Mouse (Mus musculus) bone marrow macrophage, adult 2 months (primary cell): ENCODE data around the gene Ush2a. TPM values are rescaled to one million over a fixed set of nuclear protein-coding genes. Genes with fewer than 3 reads are reported as not detected.

Experiments
- H3K27ac ChIP-seq: 2 replicates; pipeline ENCODE4 v1.5.1; 2012; ENCODE audit warnings: low read depth, low read length; ENCODE audit not compliant: insufficient read depth
- H3K4me1 ChIP-seq: 2 replicates; pipeline ENCODE4 v1.6.1; 2012; ENCODE audit warnings: low read length; ENCODE audit not compliant: control insufficient read depth, insufficient read depth
- H3K4me3 ChIP-seq: 2 replicates; pipeline ENCODE4 v1.5.1; 2012; ENCODE audit warnings: mild to moderate bottlenecking, low read length, moderate library complexity; ENCODE audit not compliant: insufficient read depth
- CTCF ChIP-seq: IDR thresholded peaks from 2 replicates; pipeline ENCODE4 v1.5.1; 2012; ENCODE audit warnings: low read depth, mild to moderate bottlenecking, low read length, moderate library complexity
- POLR2A ChIP-seq: IDR thresholded peaks from 2 replicates; pipeline ENCODE4 v1.6.1; 2012; ENCODE audit warnings: mild to moderate bottlenecking, low read depth, low read length, borderline replicate concordance
- polyA plus RNA-seq: library from polyadenylated mRNA; stranded (reverse); fragments of >200 nt; gene quantifications from 2 replicates; pipeline ENCODE4 v1.2.4, GENCODE M21; 2012; ENCODE audit not compliant: missing spikeins, insufficient read depth, insufficient read length

The Ush2a gene
- polyA plus RNA-seq, 1 experiment = not detected

- no peak for TF ChIP-seq CTCF
- no peak for TF ChIP-seq POLR2A
- Histone ChIP-seq H3K4me3 (no peak overlapping the region), H3K27ac (no peak overlapping the region), H3K4me1 (no peaks in the 10 kb centered on the region)
Measured at GRCm38 (mm10) chr1:188847242-188847641, 585.4 kb downstream of the Ush2a start.

- no peak for TF ChIP-seq POLR2A
- no peak for TF ChIP-seq CTCF
- no peak overlapping the region for H3K27ac ChIP-seq
- H3K4me1 ChIP-seq = no peaks in the 10 kb centered on the region
- H3K4me3 ChIP-seq = no peak overlapping the region
Measured at GRCm38 (mm10) chr1:188852776-188853175, 591.0 kb downstream of the Ush2a start.

GRCm38 (mm10) chr1:188854240-188854639 is 592.4 kb downstream of the Ush2a start:
- no peaks in the 10 kb centered on the region for H3K4me1 ChIP-seq

GRCm38 (mm10) chr1:188855034-188855433 is 593.2 kb downstream of the Ush2a start:
- Histone ChIP-seq H3K4me3 (no peak overlapping the region), H3K4me1 (no peaks in the 10 kb centered on the region), H3K27ac (no peak overlapping the region)
- TF ChIP-seq CTCF (no peak), POLR2A (no peak)

More at GRCm38 (mm10) chr1:188854240-188854639, 592.4 kb downstream of the Ush2a start:
- TF ChIP-seq CTCF (no peak), POLR2A (no peak)
- Histone ChIP-seq H3K27ac (no peak overlapping the region), H3K4me3 (no peak overlapping the region)

- no peak overlapping the region for H3K4me3 ChIP-seq
- no peaks in the 10 kb centered on the region for H3K4me1 ChIP-seq
- TF ChIP-seq POLR2A (no peak), CTCF (no peak)
- H3K27ac ChIP-seq = no peak overlapping the region
Measured at GRCm38 (mm10) chr1:188859718-188860117, 597.9 kb downstream of the Ush2a start.

GRCm38 (mm10) chr1:188865881-188866280 is 604.1 kb downstream of the Ush2a start:
- Histone ChIP-seq H3K27ac (no peak overlapping the region), H3K4me1 (no peaks in the 10 kb centered on the region), H3K4me3 (no peak overlapping the region)
- no peak for TF ChIP-seq CTCF
- no peak for TF ChIP-seq POLR2A

GRCm38 (mm10) chr1:188866515-188866914 is 604.7 kb downstream of the Ush2a start:
- TF ChIP-seq POLR2A = no peak
- H3K27ac ChIP-seq = no peak overlapping the region
- H3K4me1 ChIP-seq = no peaks in the 10 kb centered on the region
- no peak overlapping the region for H3K4me3 ChIP-seq

- Histone ChIP-seq H3K4me3 (no peak overlapping the region), H3K27ac (no peak overlapping the region), H3K4me1 (no peaks in the 10 kb centered on the region)
- TF ChIP-seq CTCF (no peak), POLR2A (no peak)
Measured at GRCm38 (mm10) chr1:188878531-188879055, 616.8 kb downstream of the Ush2a start.

GRCm38 (mm10) chr1:188896906-188897551 is 635.2 kb downstream of the Ush2a start:
- Histone ChIP-seq H3K4me1 (no peaks in the 10 kb centered on the region), H3K4me3 (no peak overlapping the region), H3K27ac (no peak overlapping the region)
- TF ChIP-seq CTCF = no peak
- TF ChIP-seq POLR2A = no peak

- TF ChIP-seq POLR2A (no peak), CTCF (no peak)
Measured at GRCm38 (mm10) chr1:188904091-188904490, 642.3 kb downstream of the Ush2a start.

GRCm38 (mm10) chr1:188906175-188906574 is 644.4 kb downstream of the Ush2a start:
- no peak overlapping the region for H3K4me3 ChIP-seq
- TF ChIP-seq POLR2A = no peak
- TF ChIP-seq CTCF = no peak
- H3K27ac ChIP-seq = no peak overlapping the region
- H3K4me1 ChIP-seq = no peaks in the 10 kb centered on the region

More at GRCm38 (mm10) chr1:188904091-188904490, 642.3 kb downstream of the Ush2a start:
- H3K4me3 ChIP-seq = no peak overlapping the region
- no peaks in the 10 kb centered on the region for H3K4me1 ChIP-seq
- H3K27ac ChIP-seq = no peak overlapping the region
